Mouse (Mus musculus): Measurements from ENCODE around the gene 2410015M20Rik.

- TF ChIP-seq POLR2A (IDR thresholded peaks at IDR 0.05; ENCODE audit: control insufficient read depth in 1 of 2, insufficient read depth in 1 of 2, low read depth in 1 of 2, low read length in 2 of 2, poor library complexity in 1 of 2) (no peak), USF1 (IDR thresholded peaks at IDR 0.05; ENCODE audit: low read depth, low read length) (no peak), ETS1 (IDR thresholded peaks at IDR 0.05; ENCODE audit: low read depth, low read length) (no peak), GATA1 (IDR thresholded peaks at IDR 0.05; ENCODE audit: low read depth, low read length) (no peak), CTCF (IDR thresholded peaks at IDR 0.05 in 2 of 3, conservative IDR thresholded peaks at IDR 0.05 in 1 of 3; ENCODE audit: control insufficient read depth in 1 of 3, insufficient read depth in 1 of 3, low read depth in 2 of 3, low read length in 3 of 3, poor library complexity in 1 of 3, severe bottlenecking in 1 of 3) (no peak), RCOR1 (IDR thresholded peaks at IDR 0.05; ENCODE audit: low read depth, low read length) (no peak), MEF2A (IDR thresholded peaks at IDR 0.05; ENCODE audit: extremely low read depth, insufficient replicate concordance, low read depth, low read length, poor library complexity, severe bottlenecking) (no peak), CHD2 (IDR thresholded peaks at IDR 0.05; ENCODE audit: low read length) (no peak), EP300 (IDR thresholded peaks at IDR 0.05; ENCODE audit: low read depth in 1 of 2, low read length in 2 of 2) (no peak), HCFC1 (IDR thresholded peaks at IDR 0.05; ENCODE audit: low read depth, low read length) (no peak), MYC (IDR thresholded peaks at IDR 0.05; ENCODE audit: low read depth, low read length) (no peak), ZNF384 (IDR thresholded peaks at IDR 0.05; ENCODE audit: low read depth, low read length) (no peak), NELFE (IDR thresholded peaks at IDR 0.05; ENCODE audit: low read depth, low read length) (no peak), USF2 (IDR thresholded peaks at IDR 0.05; ENCODE audit: borderline replicate concordance in 1 of 2, insufficient read depth in 1 of 2, low read depth in 1 of 2, low read length in 2 of 2) (no peak)
Measured at GRCm38 (mm10) chr17:56643237-56643636, 33.7 kb upstream of the 2410015M20Rik start.

All from MEL (cell line).